Mouse (Mus musculus) megakaryocyte, embryonic 14.5 days (primary cell): ENCODE results near the gene Dpp6.

ENCODE experiments used
- FLI1 ChIP-seq: IDR thresholded peaks from 2 replicates; pipeline ENCODE4 v1.6.1; 2012; ENCODE audit warnings: low read length, inconsistent platforms, mixed read lengths
- GATA1 ChIP-seq: IDR thresholded peaks from 3 replicates; pipeline ENCODE4 v1.6.1; 2012; ENCODE audit warnings: mixed read lengths, low read length, inconsistent platforms, borderline replicate concordance

GRCm38 (mm10) chr5:27357630-27358029, 540.6 kb downstream of the Dpp6 start:
- TF ChIP-seq GATA1 (no peak), FLI1 (no peak)
